Mouse (Mus musculus) myocyte (in vitro differentiated cells): ENCODE data around the gene Prkacb. TPM values are rescaled to one million over a fixed set of nuclear protein-coding genes. Genes with fewer than 3 reads are reported as not detected.

Experiments
- H3K27me3 ChIP-seq: one replicate; pipeline ENCODE4 v1.6.1; 2011; ENCODE audit not compliant: control insufficient read depth, insufficient read depth, insufficient read length
- H3K36me3 ChIP-seq: one replicate; pipeline ENCODE4 v1.6.1; 2011; ENCODE audit not compliant: control insufficient read depth, insufficient read depth
- H3K4me2 ChIP-seq: one replicate; pipeline ENCODE4 v1.6.1; 2011; ENCODE audit warnings: low read depth, control low read depth
- H3K4me3 ChIP-seq: one replicate; pipeline ENCODE4 v1.5.1; 2011; ENCODE audit warnings: mild to moderate bottlenecking, control low read depth, moderate library complexity
- H3K79me2 ChIP-seq: one replicate; pipeline ENCODE4 v1.6.1; 2011; ENCODE audit not compliant: control insufficient read depth, insufficient read depth
- H3ac ChIP-seq: one replicate; pipeline ENCODE4 v1.6.1; 2011; ENCODE audit not compliant: control insufficient read depth, insufficient read length
- CEBPB ChIP-seq: IDR thresholded peaks from 2 replicates; pipeline ENCODE4 v1.6.1; 2011; ENCODE audit warnings: mild to moderate bottlenecking, moderate library complexity; ENCODE audit not compliant: poor library complexity, insufficient read depth, severe bottlenecking
- E2F4 ChIP-seq: IDR thresholded peaks from one replicate; pipeline ENCODE4 v1.6.1; 2011; ENCODE audit warnings: mild to moderate bottlenecking, control low read depth, moderate library complexity; ENCODE audit not compliant: insufficient read depth
- MAX ChIP-seq: IDR thresholded peaks from one replicate; pipeline ENCODE4 v1.6.1; 2011; ENCODE audit warnings: low read depth, mild to moderate bottlenecking, control low read depth
- MYOD1 ChIP-seq, 3 experiments: IDR thresholded peaks; one replicate each; pipeline ENCODE4 v1.6.1; 2011; ENCODE audit warnings: control low read depth in 2 of 3, low read depth in 2 of 3, mild to moderate bottlenecking in 2 of 3, moderate library complexity in 1 of 3; ENCODE audit not compliant: insufficient read length in 2 of 3, control insufficient read depth in 1 of 3
- MYOG ChIP-seq, 3 experiments: IDR thresholded peaks; one replicate each; pipeline ENCODE4 v1.6.1; 2011; ENCODE audit warnings: control low read depth in 2 of 3, low read depth in 2 of 3, mild to moderate bottlenecking in 2 of 3; ENCODE audit not compliant: insufficient read length in 2 of 3, control insufficient read depth in 1 of 3, insufficient read depth in 1 of 3
- POLR2A ChIP-seq: IDR thresholded peaks from one replicate; pipeline ENCODE4 v1.6.1; 2011; ENCODE audit warnings: low read depth, mild to moderate bottlenecking, control low read depth, moderate library complexity; ENCODE audit not compliant: insufficient read length
- POLR2AphosphoS2 ChIP-seq: IDR thresholded peaks from one replicate; pipeline ENCODE4 v1.6.1; 2011; ENCODE audit warnings: low read depth, control low read depth; ENCODE audit not compliant: insufficient read length
- REST ChIP-seq: IDR thresholded peaks from one replicate; pipeline ENCODE4 v1.6.1; 2011; ENCODE audit warnings: mild to moderate bottlenecking, control low read depth, moderate library complexity; ENCODE audit not compliant: insufficient read depth, insufficient read length
- SRF ChIP-seq: IDR thresholded peaks from one replicate; pipeline ENCODE4 v1.6.1; 2011; ENCODE audit warnings: low read depth; ENCODE audit not compliant: control insufficient read depth, insufficient read length
- TCF12 ChIP-seq: IDR thresholded peaks from one replicate; pipeline ENCODE4 v1.6.1; 2011; ENCODE audit warnings: mild to moderate bottlenecking, control low read depth; ENCODE audit not compliant: poor library complexity, insufficient read depth, severe bottlenecking
- TCF3 ChIP-seq: IDR thresholded peaks from one replicate; pipeline ENCODE4 v1.6.1; 2011; ENCODE audit warnings: low read depth, control low read depth; ENCODE audit not compliant: insufficient read length
- USF1 ChIP-seq: IDR thresholded peaks from one replicate; pipeline ENCODE4 v1.6.1; 2011; ENCODE audit warnings: low read depth, mild to moderate bottlenecking, control low read depth, moderate library complexity
- polyA plus RNA-seq: library from polyadenylated mRNA; unstranded; fragments of >200 nt; fragmentation: generic; extraction: Trizol; gene quantifications from one replicate; pipeline ENCODE4 v1.2.1, GENCODE M21; 2012; ENCODE audit warnings: missing spikeins

Prkacb gene
- polyA plus RNA-seq, 1 experiment: 19.6 TPM

DNA sequence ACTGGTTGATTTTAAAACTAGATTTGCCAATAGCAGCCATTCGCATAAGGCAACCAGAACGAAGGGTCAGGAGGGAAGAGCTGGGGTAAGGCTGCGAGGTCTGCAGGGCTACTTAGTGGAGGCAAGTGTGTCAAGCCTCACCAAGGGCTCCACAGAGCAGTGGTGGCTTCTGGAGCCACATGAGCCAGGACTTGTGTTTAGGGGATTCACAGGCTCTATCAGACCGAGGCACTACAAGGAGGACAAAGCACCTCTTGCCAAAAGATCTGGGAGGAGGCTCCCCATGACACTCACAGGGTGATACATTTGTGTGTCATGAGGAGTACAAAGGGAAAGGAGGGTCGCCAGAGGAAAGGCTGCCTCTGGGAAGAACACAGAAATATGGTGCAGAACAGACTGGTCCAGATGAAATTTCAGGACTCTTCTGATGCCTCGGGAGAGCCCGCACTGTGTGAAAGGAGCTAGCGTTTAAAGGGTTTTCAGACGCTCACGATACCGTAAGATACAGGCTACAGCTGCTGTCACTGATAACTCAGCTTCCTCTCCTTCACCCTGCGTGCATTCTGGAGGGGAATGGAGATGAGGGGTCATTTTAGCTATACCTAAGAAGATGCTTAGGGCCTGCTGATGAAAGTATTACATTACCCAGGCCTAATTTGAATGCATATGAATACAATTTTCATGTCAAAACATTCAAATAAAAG lies 19.1 kb downstream of the Prkacb start:
- no peak overlapping the region for H3ac ChIP-seq
- no peak overlapping the region for H3K4me3 ChIP-seq
- H3K27me3 ChIP-seq: no peaks in the 10 kb centered on the region
- no peaks in the 10 kb centered on the region for H3K36me3 ChIP-seq
- peaks cover 24% of the 10 kb centered on the region for H3K79me2 ChIP-seq
- H3K4me2 ChIP-seq: no peak overlapping the region
- no peak for TF ChIP-seq USF1
- TF ChIP-seq E2F4: no peak
- no peak for TF ChIP-seq TCF12
- TF ChIP-seq TCF3: no peak
- no peak for TF ChIP-seq REST
- no peak for TF ChIP-seq POLR2AphosphoS2
- TF ChIP-seq POLR2A: no peak

DNA sequence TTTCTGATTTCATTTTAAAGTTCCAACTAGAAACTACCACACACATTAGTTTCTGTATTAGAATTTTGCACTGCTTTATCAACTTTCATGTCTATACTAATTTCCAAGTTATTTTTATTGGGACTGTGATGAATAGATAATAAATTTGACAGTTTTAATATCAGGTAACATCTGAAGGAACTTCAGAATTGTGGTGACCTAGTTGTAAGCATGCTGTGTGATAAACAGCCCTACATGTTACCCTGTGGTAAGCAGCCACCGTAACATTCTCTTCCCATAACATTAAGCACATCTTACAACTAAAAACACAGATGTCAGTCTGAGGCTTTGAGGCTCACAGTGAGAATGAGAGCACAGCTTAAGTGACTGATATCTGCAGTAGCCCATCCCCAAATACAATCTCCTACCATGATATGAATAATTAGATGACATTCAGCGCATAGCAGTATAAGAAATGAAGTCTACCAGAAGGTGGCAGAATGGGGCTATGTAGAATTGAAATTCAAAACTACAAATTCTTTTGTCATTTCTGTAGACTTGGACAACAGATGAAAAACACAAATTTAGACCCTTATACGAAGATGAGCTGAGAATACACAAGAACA lies 20.5 kb downstream of the Prkacb start:
- Histone ChIP-seq H3K4me3 (no peak overlapping the region), H3K79me2 (peaks cover 27% of the 10 kb centered on the region), H3K4me2 (no peak overlapping the region), H3K36me3 (no peaks in the 10 kb centered on the region), H3K27me3 (no peaks in the 10 kb centered on the region), H3ac (no peak overlapping the region)
- TF ChIP-seq TCF12: no peak
- TF ChIP-seq USF1: no peak
- TF ChIP-seq POLR2A: no peak

DNA sequence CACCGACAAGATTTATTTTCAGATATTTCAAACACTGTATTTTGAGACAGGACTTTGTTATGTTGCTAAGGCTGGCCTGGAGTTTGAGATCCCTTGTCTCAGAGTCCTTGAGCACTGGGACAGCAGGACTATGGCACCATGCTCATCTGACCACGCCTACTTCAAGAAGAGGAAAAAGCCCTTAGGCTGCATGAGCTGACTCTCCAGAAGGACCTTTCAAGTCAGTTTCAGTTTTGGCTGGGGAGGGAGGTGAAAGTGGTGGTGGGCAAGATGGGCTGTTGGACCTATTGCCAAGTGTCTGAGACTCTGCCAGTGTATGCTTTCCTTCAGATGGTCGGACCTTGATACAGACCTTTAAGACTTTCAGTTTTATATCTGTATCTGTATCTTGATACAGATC lies 28.6 kb downstream of the Prkacb start:
- TF ChIP-seq USF1 (no peak), TCF3 (no peak), MYOG (IDR thresholded peaks at IDR 0.05; ENCODE audit: control insufficient read depth in 1 of 3, insufficient read depth in 1 of 3, insufficient read length in 2 of 3, low read depth in 2 of 3) (no peak), TCF12 (no peak), SRF (no peak), MAX (no peak), POLR2A (no peak), POLR2AphosphoS2 (no peak), MYOD1 (IDR thresholded peaks at IDR 0.05; ENCODE audit: control insufficient read depth in 1 of 3, insufficient read length in 2 of 3, low read depth in 2 of 3) (no peak), E2F4 (no peak), CEBPB (no peak), REST (no peak)
- Histone ChIP-seq H3K36me3 (no peaks in the 10 kb centered on the region), H3K27me3 (no peaks in the 10 kb centered on the region), H3ac (no peak overlapping the region), H3K79me2 (peaks cover 6% of the 10 kb centered on the region), H3K4me3 (no peak overlapping the region), H3K4me2 (no peak overlapping the region)

DNA sequence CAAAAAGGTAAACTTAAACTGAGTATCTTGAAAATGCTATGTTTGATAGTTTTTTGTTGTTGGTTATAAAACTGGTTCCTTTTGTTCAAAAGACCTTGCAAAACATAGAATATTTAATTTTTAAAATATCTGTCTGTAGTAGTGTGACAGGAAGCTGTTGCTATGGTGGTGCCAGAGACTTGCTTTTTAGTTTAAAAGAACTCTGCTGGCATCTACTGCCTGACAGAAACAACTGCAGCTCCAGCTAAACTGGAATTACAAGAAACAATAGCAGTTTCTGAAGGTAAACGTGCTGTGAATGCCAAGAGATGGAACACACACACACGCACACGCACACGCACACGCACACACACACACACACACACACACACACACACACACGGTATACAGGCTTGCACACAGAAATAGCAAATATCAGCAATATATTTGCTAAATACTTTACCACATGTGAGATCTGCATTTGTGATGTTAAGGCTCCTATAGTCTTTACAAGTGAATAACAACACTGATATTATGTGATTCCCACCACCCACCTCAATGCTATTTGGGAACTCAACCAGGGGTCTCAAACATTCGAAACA lies 29.1 kb downstream of the Prkacb start:
- no peaks in the 10 kb centered on the region for H3K27me3 ChIP-seq
- no peak overlapping the region for H3K4me3 ChIP-seq
- H3K4me2 ChIP-seq: no peak overlapping the region
- H3K79me2 ChIP-seq: peaks cover 3% of the 10 kb centered on the region
- no peak overlapping the region for H3ac ChIP-seq
- TF ChIP-seq CEBPB: no peak
- no peak for TF ChIP-seq REST
- TF ChIP-seq USF1: no peak
- no peak for TF ChIP-seq POLR2A
- TF ChIP-seq MYOG (IDR thresholded peaks at IDR 0.05; ENCODE audit: control insufficient read depth in 1 of 3, insufficient read depth in 1 of 3, insufficient read length in 2 of 3, low read depth in 2 of 3): no peak
- TF ChIP-seq MAX: no peak
- TF ChIP-seq POLR2AphosphoS2: no peak
- no peak for TF ChIP-seq MYOD1 (IDR thresholded peaks at IDR 0.05; ENCODE audit: control insufficient read depth in 1 of 3, insufficient read length in 2 of 3, low read depth in 2 of 3)
- no peak for TF ChIP-seq TCF12
- no peak for TF ChIP-seq TCF3
- no peak for TF ChIP-seq SRF
- TF ChIP-seq E2F4: no peak
- H3K36me3 ChIP-seq: no peaks in the 10 kb centered on the region

DNA sequence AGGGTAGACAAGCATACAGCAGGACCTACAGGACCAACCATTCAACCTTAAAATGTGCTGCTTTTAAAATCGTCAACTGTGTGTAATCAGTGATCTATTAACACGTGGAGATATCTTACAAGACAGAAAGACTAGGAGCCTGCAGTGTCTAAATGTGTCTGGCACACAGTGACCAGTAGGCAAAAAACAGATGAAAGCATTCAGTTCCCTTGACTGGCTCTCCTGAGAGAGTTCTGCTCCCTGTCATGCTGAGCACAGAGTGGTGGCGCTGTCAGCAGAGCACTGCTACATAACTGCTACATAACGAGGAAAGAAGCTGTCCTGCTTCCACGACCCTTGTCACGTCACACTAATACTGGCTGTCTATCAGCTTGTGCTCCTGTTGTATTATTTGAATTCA lies 30.2 kb downstream of the Prkacb start:
- no peak overlapping the region for H3K4me3 ChIP-seq
- H3ac ChIP-seq: no peak overlapping the region
- H3K27me3 ChIP-seq: no peaks in the 10 kb centered on the region
- H3K36me3 ChIP-seq: no peaks in the 10 kb centered on the region
- H3K4me2 ChIP-seq: no peak overlapping the region
- no peaks in the 10 kb centered on the region for H3K79me2 ChIP-seq
- TF ChIP-seq CEBPB (no peak), POLR2A (no peak), SRF (no peak), USF1 (no peak), POLR2AphosphoS2 (no peak), MAX (no peak), MYOD1 (IDR thresholded peaks at IDR 0.05; ENCODE audit: control insufficient read depth in 1 of 3, insufficient read length in 2 of 3, low read depth in 2 of 3) (no peak), MYOG (IDR thresholded peaks at IDR 0.05; ENCODE audit: control insufficient read depth in 1 of 3, insufficient read depth in 1 of 3, insufficient read length in 2 of 3, low read depth in 2 of 3) (no peak), TCF12 (no peak), E2F4 (no peak)
